Mouse (Mus musculus) forebrain, embryonic 13.5 days (tissue): ENCODE results near the gene Glipr1l1. TPM values are rescaled to one million over a fixed set of nuclear protein-coding genes. Genes with fewer than 3 reads are reported as not detected.
A peak's percentile ranks its signal among the peaks of the same experiment; 100 is the strongest.
"Not testable (repeated sequence)": the region's sequence is repeated elsewhere in the genome, so short reads cannot be mapped to it uniquely, and the experiment has no call there.

Source experiments
- ATAC-seq: fragments of 200-750 bp; cut with Nextera tagmentation; 2 replicates; pipeline ENCODE4 v1.8.0; 2017
- H3K27ac ChIP-seq: fragments of 300-500 bp; sonication (generic); 2 replicates; pipeline ENCODE4 v1.5.1; 2015; ENCODE audit warnings: inconsistent platforms, mild to moderate bottlenecking, moderate library complexity
- H3K27me3 ChIP-seq: fragments of 300-500 bp; sonication (generic); 2 replicates; pipeline ENCODE4 v1.6.1; 2015; ENCODE audit warnings: mild to moderate bottlenecking, inconsistent platforms
- H3K36me3 ChIP-seq: fragments of 300-500 bp; sonication (generic); 2 replicates; pipeline ENCODE4 v1.6.1; 2015; ENCODE audit warnings: mild to moderate bottlenecking, inconsistent platforms; ENCODE audit not compliant: poor library complexity, severe bottlenecking
- H3K4me1 ChIP-seq: fragments of 300-500 bp; sonication (generic); 2 replicates; pipeline ENCODE4 v1.6.1; 2015; ENCODE audit warnings: inconsistent platforms
- H3K4me2 ChIP-seq: fragments of 300-500 bp; sonication (generic); 2 replicates; pipeline ENCODE4 v1.6.1; 2015; ENCODE audit warnings: inconsistent platforms, mild to moderate bottlenecking, moderate library complexity
- H3K4me3 ChIP-seq: fragments of 300-500 bp; sonication (generic); 2 replicates; pipeline ENCODE4 v1.5.1; 2015; ENCODE audit warnings: mild to moderate bottlenecking, inconsistent platforms
- H3K9ac ChIP-seq: fragments of 300-500 bp; sonication (generic); 2 replicates; pipeline ENCODE4 v1.6.1; 2015; ENCODE audit warnings: mild to moderate bottlenecking, inconsistent platforms
- H3K9me3 ChIP-seq: fragments of 300-500 bp; sonication (generic); replicated peaks from 2 replicates; pipeline ENCODE4 v1.6.1; 2016; ENCODE audit warnings: inconsistent platforms
- WGBS: fragments of 180-500 bp; shearing (Covaris S2); methylation state at CpG from one replicate; pipeline ENCODE4 v1.1.7; 2015; 5-methylcytosine and 5-hydroxymethylcytosine counted together
- polyA plus RNA-seq: library from polyadenylated mRNA; unstranded; fragments of >200 nt; fragmentation: Nextera tagmentation; extraction: Ambion mirVana; gene quantifications from 2 replicates; pipeline ENCODE4 v1.2.1, GENCODE M21; 2015

The Glipr1l1 gene
- polyA plus RNA-seq: not detected in 2 replicates

DNA sequence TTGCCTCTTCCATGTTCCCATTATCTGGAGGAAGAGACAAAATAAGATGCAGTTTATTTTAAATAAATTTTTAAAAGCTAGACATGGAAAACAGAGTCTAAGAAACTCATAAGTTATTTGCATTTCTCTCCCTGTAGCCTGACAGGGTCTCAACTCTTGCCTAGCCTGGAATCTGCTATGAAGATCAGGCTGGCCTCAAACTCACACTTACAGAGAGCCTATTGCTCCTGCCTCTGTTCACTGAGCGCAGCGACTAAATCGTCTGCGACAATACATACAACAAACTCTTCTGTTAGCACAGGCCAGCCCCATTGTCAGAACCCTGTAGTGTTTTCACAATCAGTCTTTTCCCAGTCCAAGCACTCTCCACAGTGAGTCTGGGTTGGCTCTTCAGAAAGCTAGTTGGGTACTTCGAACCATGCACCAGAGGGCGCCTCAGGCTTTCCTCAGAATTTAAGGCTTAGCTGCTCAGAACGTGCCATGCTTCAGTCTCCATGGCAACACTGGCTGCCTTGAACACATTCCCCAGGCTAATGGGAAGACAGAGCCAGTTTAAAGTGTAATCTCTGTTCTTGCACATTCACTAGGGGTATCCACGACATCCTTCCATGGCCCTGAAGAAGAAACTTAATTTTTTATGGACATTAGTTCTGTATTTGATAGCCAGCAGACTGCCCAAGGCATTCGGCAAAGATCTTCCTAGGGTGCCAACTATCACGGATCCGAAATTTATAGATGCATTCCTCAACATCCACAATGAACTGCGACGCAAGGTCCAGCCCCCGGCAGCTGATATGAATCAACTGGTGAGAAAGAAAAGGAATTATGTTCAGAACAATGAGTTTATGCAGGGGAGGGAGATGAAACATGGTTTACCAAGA is at the start of gene Glipr1l1:
Gene Glipr1l1 (plus strand): TSS at position 488 of the 881 bp plus-strand sequence.
- 45% methylated on average over 14 of the region's 14 CpGs for WGBS
- no peak within 1 kb of the TSS for H3K9ac ChIP-seq
- H3K4me2 ChIP-seq: no peak within 1 kb of the TSS
- H3K4me1 ChIP-seq: no peaks in the 10 kb centered on the region
- H3K36me3 ChIP-seq: no peaks in the 10 kb centered on the region
- H3K27me3 ChIP-seq: no peaks in the 10 kb centered on the region
- H3K27ac ChIP-seq: no peak within 1 kb of the TSS
- H3K4me3 ChIP-seq: no peak within 1 kb of the TSS
- no peaks in the 10 kb centered on the region for H3K9me3 ChIP-seq
- ATAC-seq: peak; percentile 100

DNA sequence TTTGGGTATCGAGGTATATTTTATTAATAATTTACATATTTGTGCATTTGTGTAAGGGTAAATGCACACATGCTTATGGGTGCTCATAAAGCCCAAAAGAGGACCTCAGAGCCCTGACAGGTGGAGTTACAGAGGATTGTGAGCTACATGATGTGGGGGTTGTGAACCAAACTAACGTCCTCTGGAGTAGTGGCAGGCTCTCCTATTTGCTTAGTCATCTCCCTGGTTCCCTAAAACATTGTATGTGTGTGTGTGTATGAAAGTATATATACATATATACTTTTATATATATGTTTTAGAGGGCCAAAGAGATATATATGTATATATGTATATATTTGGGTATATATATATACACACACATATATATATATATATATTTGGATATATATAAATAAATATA is 36.4 kb upstream of the Glipr1l1 start:
- Histone ChIP-seq H3K27me3 (no peaks in the 10 kb centered on the region), H3K4me2 (no peak overlapping the region), H3K4me1 (no peaks in the 10 kb centered on the region), H3K9ac (no peak overlapping the region), H3K4me3 (no peak overlapping the region), H3K9me3 (no peaks in the 10 kb centered on the region), H3K36me3 (no peaks in the 10 kb centered on the region), H3K27ac (no peak overlapping the region)
- 75% methylated on average over 2 of the region's 2 CpGs for WGBS
- no peak for ATAC-seq

DNA sequence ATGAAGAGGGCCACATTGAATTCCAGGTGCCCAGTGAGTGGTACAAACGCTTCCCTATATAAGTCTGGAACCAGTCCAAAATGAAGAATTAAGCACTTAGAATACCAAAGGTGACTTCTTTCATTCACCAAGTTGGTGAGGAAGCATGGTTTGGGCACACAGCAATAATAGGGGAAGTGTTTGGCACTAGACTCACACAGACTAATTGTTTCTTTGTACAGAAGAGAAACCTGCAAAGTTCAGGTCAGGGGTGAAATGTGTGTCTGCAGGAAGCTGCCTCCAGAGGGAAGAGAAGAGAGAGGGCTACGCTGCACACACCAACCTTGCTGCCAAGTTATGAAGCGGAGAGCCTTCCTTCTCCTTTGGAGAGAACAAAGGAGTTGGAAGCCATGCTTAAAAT is 31.3 kb upstream of the Glipr1l1 start:
- ATAC-seq, H3K9me3 ChIP-seq, H3K4me3 ChIP-seq, H3K9ac ChIP-seq, H3K4me2 ChIP-seq, H3K27me3 ChIP-seq, H3K27ac ChIP-seq, H3K4me1 ChIP-seq, H3K36me3 ChIP-seq: not testable (repeated sequence)
- 46% methylated on average over 3 of the region's 3 CpGs for WGBS

DNA sequence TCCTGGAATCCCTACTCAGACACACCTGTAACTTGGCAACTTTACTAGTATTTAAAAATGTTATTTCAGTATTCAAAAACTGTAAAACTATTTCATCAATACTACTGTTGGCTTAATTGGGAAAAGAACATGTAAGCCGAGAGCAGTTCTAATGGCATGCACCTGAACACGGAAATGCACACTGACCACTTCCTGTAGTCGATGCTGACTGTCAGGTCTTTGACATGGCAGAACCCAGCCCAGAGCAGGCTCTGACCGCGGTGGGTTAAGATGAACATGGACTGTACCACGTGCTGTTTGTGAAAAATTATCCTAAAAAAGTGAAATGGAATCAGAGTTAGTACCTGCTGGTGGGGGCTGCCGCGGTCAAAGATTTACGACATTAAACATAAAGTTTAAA is 16.5 kb upstream of the Glipr1l1 start:
- H3K27ac ChIP-seq, ATAC-seq, H3K4me3 ChIP-seq, H3K9me3 ChIP-seq, H3K4me1 ChIP-seq, H3K36me3 ChIP-seq, H3K4me2 ChIP-seq, H3K9ac ChIP-seq, H3K27me3 ChIP-seq: not testable (repeated sequence)
- WGBS: 87% methylated on average over 9 of the region's 9 CpGs

DNA sequence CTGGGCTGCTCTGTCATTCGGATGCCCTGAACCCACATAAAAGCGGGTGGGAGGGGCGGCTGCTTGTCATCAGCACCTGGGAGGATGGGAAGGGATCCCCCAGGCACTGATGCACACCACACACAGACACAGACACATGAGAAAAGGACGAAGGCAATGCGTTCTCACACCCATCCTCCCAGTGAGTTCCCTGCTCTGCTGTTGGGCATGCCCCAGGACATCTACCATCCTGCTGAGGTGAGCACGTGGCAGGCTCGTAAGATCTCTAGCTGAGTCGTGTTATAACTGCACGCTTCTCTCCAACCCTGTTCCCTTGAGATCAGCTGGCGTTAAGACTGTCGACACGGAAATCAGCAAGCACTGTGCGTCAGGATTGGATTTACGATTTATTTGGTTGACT is 15.7 kb upstream of the Glipr1l1 start:
- ATAC-seq, H3K9ac ChIP-seq: not testable (repeated sequence)
- 72% methylated on average over 14 of the region's 14 CpGs for WGBS

DNA sequence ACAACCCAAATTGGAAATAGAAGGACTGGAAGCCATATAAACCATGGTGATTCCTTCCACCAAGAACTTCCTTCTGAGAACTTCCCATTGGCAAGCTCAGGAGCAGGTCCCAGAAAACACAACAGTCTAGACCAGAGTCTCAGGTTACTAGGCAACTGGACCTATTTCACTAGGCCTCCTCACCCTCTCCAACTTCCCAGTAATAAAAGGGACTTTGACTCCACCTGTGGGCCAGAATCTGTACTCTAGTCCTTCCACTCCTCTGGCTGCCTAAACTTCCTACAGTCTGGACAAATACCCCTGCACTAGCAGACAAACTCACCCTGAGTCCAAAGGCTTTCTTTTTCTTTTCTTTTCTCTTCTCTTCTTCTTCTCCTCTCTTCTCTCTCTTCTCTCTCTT is 8.8 kb upstream of the Glipr1l1 start:
- H3K36me3 ChIP-seq: no peaks in the 10 kb centered on the region
- ATAC-seq: no peak
- no peak overlapping the region for H3K27ac ChIP-seq
- no peak overlapping the region for H3K4me2 ChIP-seq
- H3K4me3 ChIP-seq: no peak overlapping the region
- no peaks in the 10 kb centered on the region for H3K9me3 ChIP-seq
- H3K9ac ChIP-seq: no peak overlapping the region
- H3K4me1 ChIP-seq: no peaks in the 10 kb centered on the region
- H3K27me3 ChIP-seq: no peaks in the 10 kb centered on the region

More for the DNA sequence above, 15.7 kb upstream of the Glipr1l1 start:
- H3K4me1 ChIP-seq, H3K36me3 ChIP-seq, H3K27ac ChIP-seq, H3K27me3 ChIP-seq, H3K4me2 ChIP-seq, H3K9me3 ChIP-seq, H3K4me3 ChIP-seq: not testable (repeated sequence)

DNA sequence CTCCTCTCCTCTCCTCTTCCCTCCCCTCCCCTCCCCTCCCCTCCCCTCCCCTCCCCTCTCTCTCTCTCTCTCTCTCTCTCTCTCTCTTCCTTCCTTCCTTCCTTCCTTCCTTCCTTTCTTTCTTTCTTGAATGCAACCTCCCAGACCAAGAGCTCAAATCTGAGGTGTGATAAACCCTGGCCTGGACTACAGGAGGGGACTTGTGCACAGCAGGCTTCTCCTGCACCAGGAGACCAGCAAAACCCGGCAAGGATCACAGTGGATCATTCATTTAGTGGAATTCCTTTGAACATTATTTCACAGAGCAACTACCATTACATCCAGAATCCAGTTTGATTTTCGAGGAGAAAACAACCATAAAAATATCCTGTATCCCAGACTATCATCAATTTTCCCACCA is 8.0 kb upstream of the Glipr1l1 start:
- ATAC-seq, H3K9ac ChIP-seq, H3K27me3 ChIP-seq, H3K4me1 ChIP-seq, H3K4me2 ChIP-seq, H3K36me3 ChIP-seq, H3K9me3 ChIP-seq, H3K27ac ChIP-seq, H3K4me3 ChIP-seq: not testable (repeated sequence)
- 68% methylated on average over 2 of the region's 2 CpGs for WGBS

DNA sequence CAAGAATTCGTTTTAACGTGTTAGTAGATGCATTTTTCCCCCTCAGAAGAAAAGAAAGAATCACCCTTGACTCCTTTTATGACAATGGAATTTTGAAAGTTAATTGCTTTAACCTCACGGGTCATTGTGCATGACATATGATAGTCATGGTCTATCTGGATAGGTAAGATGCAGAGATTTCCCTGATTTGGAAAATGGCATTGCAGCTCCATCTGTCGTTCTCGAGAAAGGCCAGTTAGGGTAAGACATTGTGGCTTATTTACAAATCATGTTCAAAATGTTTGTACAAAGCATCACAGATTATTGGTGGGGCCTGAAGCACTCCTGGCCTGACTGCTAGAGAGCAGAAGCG is 570 bp downstream of the Glipr1l1 start:
- not testable (repeated sequence) for H3K9me3 ChIP-seq, H3K9ac ChIP-seq, H3K4me3 ChIP-seq, H3K36me3 ChIP-seq, H3K4me1 ChIP-seq, H3K4me2 ChIP-seq, H3K27ac ChIP-seq, H3K27me3 ChIP-seq
- WGBS: 86% methylated on average over 6 of the region's 6 CpGs
- ATAC-seq: peak; percentile 19; the same call in 1 of the 2 replicates

DNA sequence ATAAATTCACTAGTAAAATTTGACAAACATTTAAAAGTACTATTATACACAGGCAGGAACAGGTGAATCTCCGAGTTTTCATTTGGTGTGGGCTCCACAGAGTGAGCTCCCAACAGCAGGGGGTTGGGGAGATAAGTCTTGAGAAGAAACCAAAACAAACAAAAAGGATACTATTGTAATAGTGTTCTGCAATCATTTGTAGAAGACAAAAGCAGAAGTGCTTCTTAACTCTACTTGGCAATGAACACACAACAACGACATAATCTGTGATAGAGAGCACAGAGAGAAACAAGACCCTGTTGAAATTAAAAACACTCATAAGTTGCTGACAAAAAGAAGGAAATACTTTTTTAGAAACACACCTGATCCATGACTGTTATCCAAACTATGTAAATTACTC is 20.1 kb downstream of the Glipr1l1 start:
- no peaks in the 10 kb centered on the region for H3K36me3 ChIP-seq
- H3K4me1 ChIP-seq: no peaks in the 10 kb centered on the region
- no peak overlapping the region for H3K4me3 ChIP-seq
- no peaks in the 10 kb centered on the region for H3K27me3 ChIP-seq
- no peak overlapping the region for H3K4me2 ChIP-seq
- no peaks in the 10 kb centered on the region for H3K9me3 ChIP-seq
- WGBS: 49% methylated on average over 2 of the region's 2 CpGs
- H3K27ac ChIP-seq: no peak overlapping the region
- H3K9ac ChIP-seq: no peak overlapping the region
- no peak for ATAC-seq

DNA sequence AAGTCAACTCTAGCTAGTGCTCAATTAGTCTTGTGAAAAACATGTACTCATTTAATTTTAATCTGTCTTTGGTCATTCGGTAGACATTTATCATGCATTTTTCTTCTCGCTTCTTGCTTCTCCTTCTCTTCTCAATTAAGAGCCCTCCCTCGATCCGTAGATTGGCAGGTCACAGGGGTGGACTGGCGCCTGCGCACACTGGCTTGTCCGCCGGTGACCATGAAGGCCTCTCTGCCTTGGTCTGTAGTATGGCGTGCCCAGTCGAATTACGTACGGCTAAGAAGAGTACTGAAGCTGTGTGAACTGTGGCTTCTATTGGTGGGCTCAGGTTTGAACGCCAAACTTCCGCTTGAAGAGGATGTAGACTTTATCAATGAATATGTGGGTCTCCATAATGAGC is 23.2 kb downstream of the Glipr1l1 start, which contains the start of gene Glipr1l2:
Gene Glipr1l2 (plus strand): TSS at position 198 of the 400 bp plus-strand sequence.
- 96% methylated on average over 14 of the region's 14 CpGs for WGBS
- Histone ChIP-seq H3K9ac (no peak within 1 kb of the TSS), H3K27me3 (no peaks in the 10 kb centered on the region), H3K36me3 (no peaks in the 10 kb centered on the region), H3K4me1 (no peaks in the 10 kb centered on the region), H3K9me3 (no peaks in the 10 kb centered on the region), H3K27ac (no peak within 1 kb of the TSS), H3K4me2 (no peak within 1 kb of the TSS), H3K4me3 (no peak within 1 kb of the TSS)
- no peak for ATAC-seq

DNA sequence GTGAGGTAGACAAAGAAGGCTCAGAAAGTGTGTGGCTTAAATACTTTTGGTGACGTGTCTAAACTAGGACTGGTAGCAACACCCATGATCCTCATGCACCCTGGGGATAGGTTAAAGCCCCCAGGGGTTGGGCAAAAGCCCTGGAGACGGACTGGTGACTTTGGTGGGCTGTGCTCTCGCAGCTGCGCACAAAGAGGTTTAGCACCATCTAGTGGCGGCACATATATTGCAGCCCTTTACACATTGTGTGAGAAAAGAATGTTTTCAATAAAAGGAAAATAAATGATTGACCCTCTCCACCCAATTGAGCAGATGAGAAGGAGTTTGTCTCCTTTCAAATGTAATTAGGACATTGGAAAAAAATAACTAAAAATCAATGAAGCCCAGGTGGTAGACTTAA is 45.8 kb downstream of the Glipr1l1 start:
- H3K9ac ChIP-seq, H3K4me2 ChIP-seq, ATAC-seq, H3K27ac ChIP-seq, H3K27me3 ChIP-seq, H3K4me1 ChIP-seq, H3K36me3 ChIP-seq, H3K4me3 ChIP-seq: not testable (repeated sequence)
- peaks cover 15% of the 10 kb centered on the region for H3K9me3 ChIP-seq
- WGBS: 4% methylated on average over 5 of the region's 5 CpGs

DNA sequence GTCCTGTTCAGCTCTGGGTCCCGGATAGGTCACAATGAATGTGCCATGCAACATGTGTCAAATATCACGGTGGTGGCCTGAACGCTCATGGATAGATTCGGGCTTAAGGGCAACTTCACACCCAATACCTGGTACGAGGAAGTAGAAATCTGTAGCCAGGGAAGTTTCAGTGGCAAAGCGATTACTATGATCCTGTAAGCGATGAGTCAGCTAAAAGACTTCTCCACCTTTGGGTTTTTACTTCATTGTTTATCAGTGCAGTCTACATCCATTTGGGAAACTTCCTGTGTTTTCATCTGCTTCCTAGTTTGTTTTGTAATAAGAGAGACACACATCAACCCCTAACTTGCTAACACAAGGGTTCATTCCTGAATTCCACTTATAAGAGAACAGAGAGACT is 50.4 kb downstream of the Glipr1l1 start:
- Histone ChIP-seq H3K4me1 (no peaks in the 10 kb centered on the region), H3K36me3 (no peaks in the 10 kb centered on the region), H3K27me3 (no peaks in the 10 kb centered on the region), H3K9ac (no peak overlapping the region), H3K9me3 (no peaks in the 10 kb centered on the region), H3K4me2 (no peak overlapping the region), H3K4me3 (no peak overlapping the region), H3K27ac (no peak overlapping the region)
- 95% methylated on average over 7 of the region's 7 CpGs for WGBS
- no peak for ATAC-seq

DNA sequence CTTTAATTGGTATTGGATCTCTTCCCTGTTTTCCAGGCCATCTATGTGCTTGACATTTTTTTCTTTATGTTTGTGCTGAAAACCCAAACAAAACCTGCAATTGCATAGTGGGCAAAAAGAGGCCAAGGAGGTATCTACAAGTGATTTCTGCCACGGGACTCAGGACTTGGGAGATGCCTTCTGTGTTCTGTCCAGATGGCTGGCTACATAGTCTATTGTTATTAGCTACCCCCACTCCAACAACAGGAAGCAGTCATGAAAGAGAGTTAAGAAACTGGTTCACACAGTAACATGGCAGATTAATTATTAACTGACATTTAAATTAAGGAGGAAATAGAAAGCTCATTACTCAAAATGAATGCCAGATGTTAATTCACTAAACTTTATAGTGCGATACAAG is 65.1 kb downstream of the Glipr1l1 start:
- H3K4me1 ChIP-seq, H3K4me2 ChIP-seq, H3K27me3 ChIP-seq, H3K36me3 ChIP-seq, H3K27ac ChIP-seq, H3K9ac ChIP-seq, H3K4me3 ChIP-seq, H3K9me3 ChIP-seq: not testable (repeated sequence)
- peak; percentile 57; the same call in 1 of the 2 replicates for ATAC-seq
- 43% methylated on average over 2 of the region's 2 CpGs for WGBS
